Mouse (Mus musculus) fat pad, adult 2 months (tissue): ENCODE measurements around the gene Usb1.
"Not testable (repeated sequence)": the region's sequence is repeated elsewhere in the genome, so short reads cannot be mapped to it uniquely, and the experiment has no call there.

Experiments used
- DNase-seq: peaks from one replicate; pipeline ENCODE4 v3.0.0-alpha.2; 2011; ENCODE audit warnings: low read depth, low spot score; ENCODE audit errors: extremely low read depth

Gene Usb1

DNA sequence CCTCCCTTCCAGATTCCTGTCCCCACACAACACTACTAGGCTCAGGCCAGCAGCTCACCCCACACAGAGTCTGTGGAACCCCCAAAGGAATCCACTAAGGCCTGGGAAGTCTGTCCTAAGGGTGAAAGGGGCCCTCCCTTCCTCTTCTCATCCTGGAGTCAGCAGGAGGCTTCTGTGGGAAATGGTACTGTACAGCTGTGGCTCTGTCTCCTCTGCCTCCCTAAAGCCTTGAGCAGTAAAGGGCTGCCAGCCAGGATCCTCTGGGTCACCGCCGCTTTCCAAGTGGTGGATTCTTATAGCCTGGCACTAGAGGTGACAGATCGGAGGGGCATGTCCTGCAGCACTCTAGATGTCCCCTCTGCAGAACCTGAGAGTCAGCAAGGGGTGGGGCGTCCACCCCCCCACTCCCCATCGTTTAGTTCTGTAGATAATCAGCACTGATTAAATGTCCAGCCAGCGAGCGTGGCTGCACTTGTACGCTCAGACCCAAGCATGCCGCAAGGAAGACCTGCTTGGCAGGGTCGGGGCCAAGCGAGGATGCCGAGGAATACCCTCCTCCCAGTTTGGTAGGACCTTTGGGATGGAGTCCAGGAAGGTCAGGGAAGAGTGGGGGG, 41.4 kb downstream of the Usb1 start:
- DNase-seq, result no peak

DNA sequence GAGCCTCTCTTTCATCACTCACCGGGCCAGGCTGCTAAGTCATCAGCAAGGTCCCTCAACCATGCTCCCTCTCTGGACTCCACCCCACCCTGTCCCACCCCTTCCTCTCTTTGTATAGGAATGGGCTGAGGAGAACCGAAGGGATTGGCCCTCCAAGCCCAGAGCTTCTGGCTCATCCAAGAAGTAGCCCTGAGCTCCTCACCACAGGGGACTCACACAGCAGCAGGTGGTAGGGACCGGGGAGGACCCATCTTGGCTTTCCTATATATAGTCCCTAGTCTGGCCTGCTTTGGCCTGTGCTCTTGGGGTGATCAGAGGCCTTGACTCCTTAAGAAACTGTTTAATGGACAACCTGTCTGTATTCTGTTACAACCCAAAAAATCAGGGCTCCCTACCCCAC, 42.3 kb downstream of the Usb1 start:
- no peak for DNase-seq

DNA sequence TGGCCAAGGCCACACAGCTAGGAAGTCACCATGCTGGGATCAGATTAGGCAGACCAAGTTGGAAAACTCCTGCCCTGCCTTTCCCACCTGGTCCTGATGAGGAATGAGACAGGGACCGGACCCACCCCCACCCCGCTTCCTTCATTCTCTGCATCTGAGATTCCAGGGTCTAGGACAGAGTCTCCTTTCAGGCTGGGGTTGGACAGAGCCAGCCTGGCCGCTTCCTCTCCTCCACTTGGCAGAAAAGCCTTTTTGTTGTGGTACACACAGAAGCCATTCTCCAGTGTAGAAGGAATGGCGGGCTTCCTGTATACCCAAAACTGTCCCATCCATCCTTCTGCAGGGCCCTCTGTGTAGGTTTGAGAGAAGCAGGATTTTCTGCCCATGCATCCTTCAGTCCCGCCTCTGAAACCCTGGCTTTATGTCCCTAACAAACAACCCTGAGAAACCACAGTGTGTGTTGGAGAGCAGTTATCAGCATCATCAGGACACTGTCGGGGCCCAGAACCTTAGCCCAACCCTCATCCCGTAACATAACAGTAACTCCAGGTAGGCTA, 43.4 kb downstream of the Usb1 start:
- DNase-seq, result no peak

DNA sequence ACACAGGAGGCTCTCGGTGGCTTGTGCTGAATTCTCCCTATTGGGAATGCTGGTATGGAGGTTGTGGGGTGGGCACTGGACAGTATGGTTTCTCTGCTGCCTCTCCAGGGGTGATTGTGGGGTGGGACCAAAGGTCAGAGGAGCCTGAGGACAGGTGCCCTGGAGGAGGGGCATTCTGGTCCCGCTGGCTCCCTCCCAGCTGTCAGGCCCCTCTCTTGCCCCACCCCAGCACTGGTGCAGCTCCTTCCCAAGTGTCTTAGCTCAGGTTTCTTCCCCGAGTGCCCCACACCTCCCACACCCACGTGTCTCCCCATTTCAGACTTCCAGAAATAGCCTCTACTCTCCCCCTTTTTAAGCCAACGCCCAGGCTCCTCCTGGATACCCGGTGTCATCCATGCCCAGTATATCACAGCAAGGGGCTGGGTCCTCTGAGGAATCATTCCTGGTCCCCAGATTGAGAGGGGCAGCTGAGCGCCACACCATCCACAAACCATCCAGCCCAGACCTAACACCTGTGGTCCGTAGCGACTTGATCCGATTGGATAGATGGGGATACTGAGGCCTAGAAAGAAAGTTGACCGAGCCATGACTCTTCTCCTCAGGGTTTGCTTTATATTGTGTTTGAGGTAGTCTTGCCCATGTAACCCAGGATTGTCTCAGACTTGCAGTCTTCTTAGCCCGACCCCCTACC, 44.4 kb downstream of the Usb1 start:
- DNase-seq, result no peak

DNA sequence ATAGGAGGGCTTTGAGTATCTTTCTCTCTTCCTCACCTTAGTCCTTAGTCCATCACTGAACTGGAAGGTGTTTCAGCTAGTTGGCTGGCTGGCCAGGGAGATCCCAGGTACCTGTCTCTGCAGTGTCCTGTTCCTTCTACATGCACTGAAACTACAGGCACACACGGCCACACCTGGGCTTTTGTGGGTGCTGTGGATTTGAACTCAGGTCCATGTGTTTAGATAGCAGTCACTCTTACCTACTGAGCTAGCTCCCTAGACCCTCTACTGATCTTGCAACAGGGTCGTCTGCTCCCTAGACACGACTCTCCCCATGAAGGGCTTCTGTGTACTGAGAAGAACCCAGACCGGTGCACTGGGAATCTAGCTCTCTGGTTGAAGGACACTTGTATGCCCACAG, 45.0 kb downstream of the Usb1 start:
- no peak for DNase-seq

DNA sequence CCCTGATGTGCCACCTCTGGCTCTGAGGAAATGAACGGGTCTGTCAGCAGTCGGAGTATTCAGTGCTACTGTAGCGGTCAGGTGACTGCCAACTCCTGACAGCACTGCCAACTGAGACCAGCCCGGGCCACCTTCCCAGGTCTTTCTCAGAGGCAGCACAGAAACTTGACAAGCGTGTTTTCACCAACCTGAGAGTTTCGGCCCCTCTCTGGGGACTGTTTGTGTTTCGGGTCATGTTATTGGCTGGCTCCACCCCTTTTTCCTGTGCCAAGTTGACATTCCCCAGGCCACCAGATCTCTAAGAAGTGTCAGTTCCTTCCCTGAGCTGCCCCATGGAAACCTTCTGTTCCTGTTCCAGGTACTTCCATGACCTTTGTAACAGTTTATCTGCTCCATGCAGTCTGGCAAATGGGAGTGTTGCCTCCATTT, 45.8 kb downstream of the Usb1 start:
- DNase-seq, result peak; percentile 46

DNA sequence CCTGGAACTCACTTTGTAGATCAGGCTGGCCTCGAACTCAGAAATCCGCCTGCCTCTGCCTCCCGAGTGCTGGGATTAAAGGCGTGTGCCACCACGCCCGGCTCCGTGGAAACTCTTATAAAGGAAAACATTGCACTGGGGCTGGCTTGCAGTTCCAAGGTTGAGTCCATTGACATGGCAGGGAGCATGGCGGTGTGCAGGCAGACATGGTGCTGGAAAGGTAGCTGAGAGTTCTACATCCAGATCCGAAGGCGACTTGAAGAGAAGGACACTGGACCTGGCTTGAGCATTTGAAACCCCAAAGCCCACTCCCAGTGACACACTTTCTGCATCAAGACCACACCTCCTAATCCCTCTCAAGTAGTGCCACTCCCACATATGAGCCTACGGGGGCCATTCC, 46.8 kb downstream of the Usb1 start:
- not testable (repeated sequence) for DNase-seq

DNA sequence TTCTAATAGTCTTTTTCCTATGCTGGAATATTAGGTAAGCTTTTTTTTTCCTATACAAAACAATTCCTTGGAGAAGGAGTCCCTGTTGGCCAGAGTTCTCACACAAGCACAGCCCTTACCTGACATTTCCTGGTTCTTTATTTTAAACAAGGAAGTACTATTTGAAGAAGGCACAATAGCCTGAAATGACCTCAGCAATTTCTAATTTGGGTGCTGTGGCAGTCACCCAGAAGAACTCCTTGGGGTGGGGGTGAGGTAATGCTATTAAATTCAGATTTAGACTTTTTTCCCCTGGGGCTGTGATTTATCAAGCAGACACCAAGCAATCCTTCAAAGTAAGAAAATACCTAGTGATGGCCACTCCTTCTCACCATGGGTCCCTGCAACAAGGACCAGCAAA, 48.9 kb downstream of the Usb1 start:
- DNase-seq, result no peak

DNA sequence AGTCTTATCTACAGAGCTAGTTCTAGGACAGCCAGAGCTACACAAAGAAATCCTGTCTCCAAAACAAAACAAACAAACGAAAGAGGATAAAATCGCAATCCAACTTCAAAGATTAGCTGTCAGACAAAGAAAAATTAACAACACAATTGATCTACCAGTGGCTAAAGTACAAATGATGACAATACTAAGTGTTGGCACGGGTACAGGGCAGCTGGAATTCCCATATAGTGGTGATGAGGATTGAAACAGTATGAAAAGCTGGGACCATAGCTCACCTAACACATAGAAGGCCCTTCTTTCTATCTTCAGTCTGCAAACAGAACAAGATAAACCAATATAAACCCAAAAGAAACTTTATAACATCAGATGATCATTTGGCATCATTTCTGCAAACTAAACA, 49.5 kb downstream of the Usb1 start:
- no peak for DNase-seq

DNA sequence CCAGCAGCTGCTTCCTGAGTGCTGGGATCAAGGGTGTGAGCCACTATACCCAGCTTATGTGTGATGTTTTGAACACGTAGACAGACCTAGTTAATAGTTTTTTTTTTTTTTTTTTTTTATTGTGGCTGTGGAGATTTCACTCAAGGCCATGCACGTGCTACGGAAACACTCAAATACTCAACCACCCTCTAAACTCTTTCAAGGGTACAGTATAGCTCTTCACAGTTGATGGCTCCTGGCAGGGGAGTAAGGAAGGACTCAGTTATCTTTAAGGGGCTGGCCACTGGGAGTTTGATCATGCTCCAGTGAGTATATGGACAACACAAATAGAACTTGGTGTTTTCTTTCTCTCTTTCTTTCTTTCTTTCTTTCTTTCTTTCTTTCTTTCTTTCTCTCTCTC, 52.4 kb downstream of the Usb1 start:
- no peak for DNase-seq

DNA sequence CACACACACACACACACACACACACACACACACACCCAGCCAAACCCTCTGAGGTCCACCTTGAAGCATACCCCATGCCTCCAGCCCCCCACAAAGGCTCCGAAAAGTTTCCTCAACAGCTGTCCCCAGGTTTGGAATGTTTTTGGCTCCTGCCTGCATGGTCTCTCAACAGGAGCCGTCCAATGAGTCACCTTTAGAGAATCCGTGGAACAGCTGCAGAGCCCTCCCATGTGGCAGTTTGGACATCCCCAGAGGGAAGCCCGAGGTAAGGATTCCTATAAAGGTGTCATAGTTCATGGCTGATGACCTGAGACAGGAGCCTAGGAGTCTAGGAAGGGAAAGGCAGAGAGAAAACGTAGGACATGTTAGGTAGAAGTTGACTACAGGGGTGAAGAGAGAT, 54.0 kb downstream of the Usb1 start:
- no peak for DNase-seq

DNA sequence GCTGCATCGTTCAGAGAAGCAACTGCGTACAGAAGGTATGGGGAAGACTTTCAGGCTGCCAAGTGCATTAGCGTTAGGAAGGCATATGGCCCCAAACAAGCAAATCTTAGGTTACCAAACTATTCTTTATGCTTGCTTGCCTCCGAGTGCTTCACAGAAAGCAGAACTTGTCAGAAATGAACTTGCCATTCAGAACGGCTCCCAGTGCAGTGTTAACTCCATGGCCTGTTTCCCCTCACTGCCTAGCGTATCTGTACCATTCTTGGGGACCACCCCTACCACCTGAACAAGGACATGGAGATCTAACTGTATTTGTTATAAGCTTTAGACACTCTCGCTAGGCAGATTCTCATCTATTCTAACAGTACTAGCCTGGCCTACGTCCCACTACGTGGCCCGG, 55.1 kb downstream of the Usb1 start:
- DNase-seq, result no peak

DNA sequence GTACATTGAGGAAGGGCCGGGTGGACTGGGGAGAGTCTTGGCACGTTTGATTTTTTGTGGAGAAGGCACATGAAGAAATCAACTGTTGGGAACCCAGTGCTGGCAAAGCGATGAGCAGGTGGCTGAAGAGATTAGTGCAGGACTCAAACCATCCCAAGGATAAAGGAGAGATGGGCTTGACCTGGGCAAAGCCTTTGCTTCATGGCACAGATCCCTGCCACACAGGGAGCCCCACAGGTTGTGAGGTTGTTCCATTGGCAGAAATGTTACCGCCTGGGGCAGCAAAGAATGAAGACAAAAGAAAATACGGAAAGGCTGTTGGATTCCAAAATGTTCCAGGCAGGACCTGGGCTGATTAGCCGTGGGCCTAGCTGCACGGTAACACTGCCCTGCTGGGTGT, 55.9 kb downstream of the Usb1 start:
- DNase-seq, result no peak

DNA sequence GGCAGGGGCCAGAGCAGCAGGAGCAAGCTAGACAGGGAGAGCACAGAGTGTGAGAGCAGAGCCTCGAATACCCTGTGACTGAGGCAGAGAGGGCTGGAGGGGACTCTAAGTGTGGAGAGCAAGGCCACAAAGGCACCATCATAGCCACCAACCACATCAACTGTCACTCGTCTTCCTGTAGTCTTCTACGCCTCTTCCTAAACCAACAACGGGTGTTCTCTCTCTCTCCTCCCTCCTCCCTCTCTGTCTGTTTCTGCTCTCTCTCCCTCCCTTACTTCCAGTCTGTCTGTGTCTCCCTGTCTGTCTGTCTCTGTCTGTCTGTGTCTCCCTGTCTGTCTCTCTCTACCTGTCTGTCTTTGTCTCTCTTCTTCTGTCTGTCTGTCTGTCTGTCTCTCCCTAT, 58.2 kb downstream of the Usb1 start:
- no peak for DNase-seq

DNA sequence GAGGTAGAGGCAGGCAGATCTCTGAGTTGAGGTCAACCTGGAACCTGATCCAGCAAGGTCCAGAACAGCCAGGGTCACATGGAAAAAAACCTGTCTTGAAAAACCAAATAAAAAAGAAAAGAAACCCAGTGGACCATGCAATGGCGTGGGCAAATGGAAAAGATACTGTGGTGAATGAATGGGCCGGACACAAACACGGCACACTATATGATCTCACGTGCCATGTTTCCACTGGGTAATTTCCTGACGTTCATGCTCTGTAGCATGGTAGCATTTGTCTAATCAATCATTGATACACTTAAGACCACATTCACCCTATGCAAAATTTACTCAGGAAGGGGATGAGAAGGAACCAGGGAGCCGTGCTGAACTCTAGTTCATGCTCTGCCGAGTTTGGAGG, 59.0 kb downstream of the Usb1 start:
- DNase-seq, result no peak

DNA sequence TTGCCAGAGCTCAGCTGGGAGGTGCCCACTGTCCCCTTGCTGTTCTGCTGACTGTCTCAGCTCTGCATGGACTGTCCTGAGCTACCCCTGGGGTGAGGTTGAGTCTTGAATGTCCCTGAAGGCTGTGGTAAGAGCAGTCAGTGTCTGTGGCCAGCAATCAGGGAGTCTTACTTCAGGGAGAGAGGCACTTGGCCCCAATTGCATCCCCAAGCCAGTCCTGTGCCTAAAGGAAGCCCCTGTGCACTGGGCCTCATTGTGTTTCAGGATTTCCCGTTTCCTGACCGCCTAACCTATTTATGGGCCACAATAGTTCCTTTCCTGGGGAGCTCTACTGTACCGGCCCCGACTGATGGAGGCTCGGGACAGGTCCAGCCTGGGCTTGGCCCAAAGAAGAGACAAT, 60.5 kb downstream of the Usb1 start:
- no peak for DNase-seq

DNA sequence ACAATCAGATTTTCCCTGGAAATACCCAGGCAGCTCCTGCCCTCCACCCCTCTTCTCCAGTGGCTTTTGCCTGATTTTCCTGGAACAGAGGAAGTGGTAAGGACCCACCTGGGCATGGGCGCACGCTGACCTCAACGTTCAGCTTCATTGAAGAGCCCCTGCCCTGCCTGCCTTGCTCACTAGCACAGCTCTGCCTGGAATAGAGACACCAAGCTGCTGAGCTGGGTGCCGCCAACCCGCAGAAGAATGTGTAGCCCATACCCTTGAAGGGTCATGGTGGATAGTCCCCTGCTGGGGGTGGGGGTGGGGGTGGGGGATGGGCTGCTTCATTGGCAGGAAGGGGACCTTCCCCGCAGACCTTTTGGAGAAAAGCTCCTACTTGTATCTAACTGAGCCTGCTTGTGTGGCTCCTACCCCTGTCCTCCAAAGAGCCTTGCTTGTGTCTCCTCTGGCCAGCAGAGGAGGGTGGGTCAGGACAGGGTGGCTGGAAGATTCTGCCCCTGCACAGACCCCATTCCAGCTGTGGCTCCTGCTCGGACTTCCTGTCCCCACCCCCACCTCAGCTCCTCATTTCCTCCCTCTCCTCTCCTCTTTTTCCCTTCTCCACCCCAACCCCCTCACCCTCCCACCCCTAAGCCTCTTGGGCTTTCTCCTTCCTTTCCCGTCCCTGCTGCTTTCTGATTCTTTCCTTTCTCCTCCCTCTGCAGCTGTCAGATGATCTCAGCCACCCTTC, 63.3 kb downstream of the Usb1 start:
- no peak for DNase-seq

DNA sequence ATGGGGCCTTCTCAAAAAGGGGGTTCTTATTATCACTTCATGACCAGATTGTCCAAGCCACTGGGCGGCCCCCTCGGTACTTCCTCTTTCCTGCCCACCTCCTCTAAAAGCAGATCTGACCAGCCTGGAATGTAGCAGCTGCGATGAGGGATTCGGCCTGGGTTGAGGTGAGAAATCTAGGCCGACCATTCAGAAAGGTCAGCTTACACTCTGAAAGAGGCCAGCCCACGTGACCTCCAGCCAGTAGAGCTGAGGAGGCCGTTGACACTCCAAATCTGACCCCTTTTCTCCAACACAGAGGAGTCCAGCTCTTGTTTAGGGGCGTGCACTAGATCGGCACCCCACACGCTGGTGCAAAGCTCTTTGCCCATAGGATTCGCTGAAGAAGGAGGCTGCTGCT, 64.7 kb downstream of the Usb1 start:
- DNase-seq, result no peak
